Mouse (Mus musculus) liver, embryonic 16.5 days (tissue): ENCODE data around the gene Nps. TPM values are rescaled to one million over a fixed set of nuclear protein-coding genes. Genes with fewer than 3 reads are reported as not detected.

Experiments
- ATAC-seq: fragments of 200-750 bp; cut with Nextera tagmentation; 2 replicates; pipeline ENCODE4 v1.8.0; 2017; ENCODE audit warnings: low read depth, mild to moderate bottlenecking, moderate number of reproducible peaks, moderate library complexity
- H3K27ac ChIP-seq: fragments of 300-500 bp; sonication (generic); 2 replicates; pipeline ENCODE4 v1.5.1; 2014; ENCODE audit warnings: mild to moderate bottlenecking, low read length
- H3K27me3 ChIP-seq: fragments of 300-500 bp; sonication (generic); 2 replicates; pipeline ENCODE4 v1.6.1; 2014; ENCODE audit warnings: low read depth, low read length, mixed read lengths; ENCODE audit not compliant: control insufficient read depth, insufficient read depth
- H3K36me3 ChIP-seq: fragments of 300-500 bp; sonication (generic); 2 replicates; pipeline ENCODE4 v1.6.1; 2014; ENCODE audit warnings: mild to moderate bottlenecking; ENCODE audit not compliant: control insufficient read depth, insufficient read depth
- H3K4me1 ChIP-seq: fragments of 300-500 bp; sonication (generic); 2 replicates; pipeline ENCODE4 v1.6.1; 2014; ENCODE audit warnings: low read depth, low read length, mixed read lengths; ENCODE audit not compliant: control insufficient read depth
- H3K4me2 ChIP-seq: fragments of 300-500 bp; sonication (generic); 2 replicates; pipeline ENCODE4 v1.6.1; 2014; ENCODE audit warnings: low read depth, low read length, mixed read lengths
- H3K4me3 ChIP-seq: fragments of 300-500 bp; sonication (generic); 2 replicates; pipeline ENCODE4 v1.5.1; 2014; ENCODE audit warnings: low read depth, mild to moderate bottlenecking, low read length
- H3K9ac ChIP-seq: fragments of 300-500 bp; sonication (generic); 2 replicates; pipeline ENCODE4 v1.6.1; 2014; ENCODE audit warnings: low read depth, low read length
- H3K9me3 ChIP-seq: fragments of 300-500 bp; sonication (generic); replicated peaks from 2 replicates; pipeline ENCODE4 v1.6.1; 2016; ENCODE audit warnings: low read length; ENCODE audit not compliant: control insufficient read depth
- WGBS: fragments of 180-500 bp; shearing (Covaris S2); extraction: QIAGEN DNeasy Blood & Tissue Kit; methylation state at CpG from one replicate; pipeline ENCODE4 v1.1.7; 2014; ENCODE audit not compliant: insufficient replicate concordance; 5-methylcytosine and 5-hydroxymethylcytosine counted together
- polyA plus RNA-seq: library from polyadenylated mRNA; unstranded; fragments of >200 nt; fragmentation: Nextera tagmentation; extraction: Ambion mirVana; gene quantifications from 2 replicates; pipeline ENCODE4 v1.2.1, GENCODE M21; 2015

Gene Nps
- polyA plus RNA-seq, 1 experiment from 2014 or later: not detected

DNA sequence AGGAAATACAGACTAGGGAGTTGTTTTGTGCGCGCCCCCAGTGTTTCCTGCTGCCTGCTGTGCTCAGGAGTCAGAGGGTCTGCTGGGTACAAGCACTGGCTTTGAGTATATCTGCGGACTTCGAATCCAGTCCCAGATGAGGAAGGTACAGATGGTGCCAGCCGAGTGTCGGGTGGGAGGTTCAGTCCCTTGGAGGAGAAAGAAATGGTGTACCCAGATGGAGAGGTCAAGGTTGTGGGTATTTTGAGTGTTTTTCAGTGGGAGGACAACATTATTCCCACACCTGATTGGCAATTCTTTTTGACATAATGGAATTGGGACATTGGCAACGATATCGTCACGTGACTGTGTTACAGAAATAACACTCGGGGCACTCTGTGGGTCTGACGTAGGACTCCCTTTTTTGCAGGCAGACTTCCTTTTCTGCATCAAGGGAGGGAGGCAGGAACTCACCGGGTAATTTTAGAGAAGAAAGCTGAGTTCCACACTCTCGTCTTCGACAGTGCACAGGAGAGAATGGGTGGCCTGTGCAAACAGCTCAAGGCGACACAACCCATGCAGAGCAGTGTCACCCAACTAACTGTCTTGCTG, 33.2 kb downstream of the Nps start:
- Histone ChIP-seq H3K27me3 (no peaks in the 10 kb centered on the region), H3K9me3 (no peaks in the 10 kb centered on the region), H3K4me2 (no peak overlapping the region), H3K27ac (no peak overlapping the region), H3K4me3 (no peak overlapping the region), H3K36me3 (no peaks in the 10 kb centered on the region), H3K9ac (no peak overlapping the region), H3K4me1 (no peaks in the 10 kb centered on the region)
- ATAC-seq: no peak
- WGBS: 47% methylated on average over 15 of the region's 15 CpGs

DNA sequence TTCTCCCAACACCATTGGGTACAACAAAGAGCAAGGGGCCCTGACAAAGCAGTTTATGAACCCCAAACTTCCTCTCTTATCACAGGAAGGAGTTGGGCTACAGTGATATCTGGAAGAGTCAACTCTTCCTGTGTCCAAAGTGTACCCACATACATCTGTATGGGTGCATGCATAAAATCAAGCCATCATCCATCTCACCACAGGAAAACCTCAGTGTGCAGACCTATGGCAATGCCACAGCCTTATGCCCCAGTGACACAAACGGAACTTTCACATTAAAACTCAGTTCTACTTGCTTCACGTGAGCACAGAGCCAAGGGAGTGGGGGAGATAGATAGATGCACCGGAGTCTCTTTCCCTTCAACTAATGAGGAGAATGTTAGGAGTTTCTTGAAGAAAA, 36.0 kb downstream of the Nps start:
- Histone ChIP-seq H3K4me3 (no peak overlapping the region), H3K36me3 (no peaks in the 10 kb centered on the region), H3K4me2 (no peak overlapping the region), H3K27ac (no peak overlapping the region), H3K27me3 (no peaks in the 10 kb centered on the region), H3K9me3 (no peaks in the 10 kb centered on the region), H3K4me1 (no peaks in the 10 kb centered on the region), H3K9ac (no peak overlapping the region)
- ATAC-seq: no peak
- whole genome bisulfite sequencing: 21% methylated on average over 3 of the region's 3 CpGs

DNA sequence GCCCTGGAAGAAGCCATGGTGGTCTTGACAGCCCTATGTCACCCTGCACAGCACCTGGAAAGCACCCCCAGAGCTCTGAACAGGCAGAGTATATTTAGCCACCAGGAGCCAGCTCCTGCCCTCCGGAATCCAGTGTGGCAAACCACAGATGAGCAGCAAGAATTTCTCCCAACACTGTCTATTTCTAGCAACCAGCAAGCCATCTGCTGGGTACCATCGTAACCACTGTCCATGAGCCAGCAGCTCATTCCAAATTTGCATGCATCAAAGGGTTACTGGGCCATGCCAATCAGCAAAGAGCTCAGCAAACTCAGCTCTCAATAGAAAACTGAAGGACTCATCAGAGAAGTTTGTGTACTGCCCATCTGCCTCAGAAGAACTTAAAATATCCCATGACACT, 46.0 kb downstream of the Nps start:
- Histone ChIP-seq H3K4me3 (no peak overlapping the region), H3K27ac (no peak overlapping the region), H3K36me3 (no peaks in the 10 kb centered on the region), H3K4me2 (no peak overlapping the region), H3K9ac (no peak overlapping the region), H3K4me1 (no peaks in the 10 kb centered on the region), H3K27me3 (no peaks in the 10 kb centered on the region), H3K9me3 (no peaks in the 10 kb centered on the region)
- ATAC-seq: no peak
- 59% methylated on average over 2 of the region's 2 CpGs for WGBS

Other genes starting within 250 kb of the Nps start
- gene Foxi2, start 151.6 kb downstream of the Nps start, polyA plus RNA-seq: not detected in 2 replicates